Comparison of ENCODE assay signal across 14 mouse cellular contexts in genomic region chr4:68648311-68648710, GRCm38 (mm10).
"Had no signal": no experiment of that assay in that cellular context is flagged by ENCODE, and none has a peak within 500 bp of the region (broad histone marks: within the 10 kb centered on the region; RNA-seq: fewer than 3 reads in every experiment).

No protein-coding gene starts in this region.

- H3K27ac ChIP-seq: limb, embryonic 10.5 days; midbrain, embryonic 10.5 days; midbrain, embryonic 15.5 days; neural tube, embryonic 12.5 days; stomach, embryonic 15.5 days had no signal

- H3K9ac ChIP-seq: lung, embryonic 14.5 days; midbrain, embryonic 15.5 days; neural tube, embryonic 12.5 days; stomach, embryonic 15.5 days had no signal

- ATAC-seq: inflammation-experienced regulatory T-cells, adult 6 months; midbrain, embryonic 15.5 days had no signal

- H3K27me3 ChIP-seq: midbrain, embryonic 15.5 days; neural tube, embryonic 12.5 days; stomach, embryonic 15.5 days had no signal

- H3K4me3 ChIP-seq: limb, embryonic 10.5 days; midbrain, embryonic 10.5 days; midbrain, embryonic 15.5 days; neural tube, embryonic 12.5 days; stomach, embryonic 15.5 days had no signal

- DNase-seq: kidney, adult 11 months; kidney, postnatal 10 days; kidney, postnatal 4 days; lung, embryonic 14.5 days; lung, postnatal 10 days; lung, postnatal 4 days; thymus, postnatal 36 days had no signal

- H3K9me3 ChIP-seq: limb, embryonic 10.5 days; midbrain, embryonic 10.5 days; midbrain, embryonic 15.5 days; neural tube, embryonic 12.5 days; stomach, embryonic 15.5 days had no signal

- H3K4me1 ChIP-seq: limb, embryonic 10.5 days; midbrain, embryonic 10.5 days; midbrain, embryonic 15.5 days; neural tube, embryonic 12.5 days; stomach, embryonic 15.5 days had no signal

- H3K4me2 ChIP-seq: liver, embryonic 11.5 days; lung, embryonic 14.5 days; midbrain, embryonic 15.5 days; neural tube, embryonic 12.5 days; stomach, embryonic 15.5 days had no signal

- H3K36me3 ChIP-seq: limb, embryonic 10.5 days; midbrain, embryonic 10.5 days; midbrain, embryonic 15.5 days; neural tube, embryonic 12.5 days; stomach, embryonic 15.5 days had no signal
